In genomic region chr8:105527110-105527509, GRCm38 (mm10) we compare ENCODE assay signal across 15 mouse cellular contexts. TPM values are rescaled to one million over a fixed set of nuclear protein-coding genes. Genes with fewer than 3 reads are reported as not detected.
DNase-seq lines count a peak whose midpoint lies in the region; ATAC-seq and TF ChIP-seq lines count a peak whose summit lies in the region.
"Had no signal": no experiment of that assay in that cellular context is flagged by ENCODE, and none has a peak within 500 bp of the region (broad histone marks: within the 10 kb centered on the region; RNA-seq: fewer than 3 reads in every experiment).

No protein-coding gene starts in this region.

- no peak overlapping the region for H3K4me3 ChIP-seq in hindbrain, embryonic 15.5 days
- H3K4me3 ChIP-seq in hindbrain, embryonic 10.5 days = no peak overlapping the region
- H3K4me3 ChIP-seq in E14TG2a.4 (replicated peaks; ENCODE audit: low read length) = 0 out of 2 replicates have a peak overlapping the region, but pooled peaks have one; percentile 1
- no peak overlapping the region for H3K4me3 ChIP-seq in kidney, embryonic 15.5 days (replicated peaks)
- H3K4me3 ChIP-seq: left cerebral cortex, adult 2 months; stomach, embryonic 15.5 days had no signal

- no peaks in the 10 kb centered on the region for H3K9me3 ChIP-seq in hindbrain, embryonic 15.5 days
- H3K9me3 ChIP-seq in hindbrain, embryonic 10.5 days = no peaks in the 10 kb centered on the region
- no peaks in the 10 kb centered on the region for H3K9me3 ChIP-seq in E14TG2a.4 (ENCODE audit: low read length)
- H3K9me3 ChIP-seq in kidney, embryonic 15.5 days (replicated peaks) = no peaks in the 10 kb centered on the region
- H3K9me3 ChIP-seq: stomach, embryonic 15.5 days had no signal

- DNase-seq in hindbrain, embryonic 10.5 days (ENCODE audit: low spot score) = no peak
- DNase-seq in gastrocnemius, adult 18-20 months (ENCODE audit: low spot score) = peak; percentile 66
- DNase-seq in layer of hippocampus, postnatal 36 days = no peak
- no peak for DNase-seq in right cerebral cortex, postnatal 25 days
- no peak for DNase-seq in ovary, postnatal 14 days (ENCODE audit: low spot score)
- DNase-seq: cerebellum, adult 2 months; lung, postnatal 36 days had no signal

- peaks cover 16% of the 10 kb centered on the region; the same call in 1 of the 2 replicates for H3K36me3 ChIP-seq in hindbrain, embryonic 15.5 days
- peaks cover 71% of the 10 kb centered on the region for H3K36me3 ChIP-seq in hindbrain, embryonic 10.5 days
- H3K36me3 ChIP-seq in E14TG2a.4 (ENCODE audit: insufficient read depth, low read length) = peaks cover 91% of the 10 kb centered on the region
- peaks cover 42% of the 10 kb centered on the region for H3K36me3 ChIP-seq in kidney, embryonic 15.5 days

- no peak overlapping the region for H3K4me2 ChIP-seq in hindbrain, embryonic 15.5 days
- H3K4me2 ChIP-seq in kidney, embryonic 15.5 days = no peak overlapping the region
- H3K4me2 ChIP-seq: heart, embryonic 11.5 days; liver, embryonic 11.5 days; stomach, embryonic 15.5 days had no signal

- no peak overlapping the region for H3K27ac ChIP-seq in hindbrain, embryonic 15.5 days (replicated peaks)
- no peak overlapping the region for H3K27ac ChIP-seq in hindbrain, embryonic 10.5 days
- peak overlapping the region; percentile 49; the same call in 1 of the 2 replicates for H3K27ac ChIP-seq in kidney, embryonic 15.5 days
- H3K27ac ChIP-seq: left cerebral cortex, adult 2 months; stomach, embryonic 15.5 days had no signal

- 91% methylated on average over 2 of the region's 2 CpGs for WGBS in hindbrain, embryonic 15.5 days
- WGBS in hindbrain, embryonic 10.5 days = 90% methylated on average over 2 of the region's 2 CpGs
- 52% methylated on average over 2 of the region's 2 CpGs for WGBS in kidney, embryonic 15.5 days

- H3K4me1 ChIP-seq in hindbrain, embryonic 15.5 days (replicated peaks) = no peaks in the 10 kb centered on the region
- H3K4me1 ChIP-seq in hindbrain, embryonic 10.5 days (replicated peaks) = peaks cover 32% of the 10 kb centered on the region
- H3K4me1 ChIP-seq in E14TG2a.4 (replicated peaks; ENCODE audit: low read depth, low read length) = peaks cover 55% of the 10 kb centered on the region
- peaks cover 61% of the 10 kb centered on the region for H3K4me1 ChIP-seq in kidney, embryonic 15.5 days

- H3K27me3 ChIP-seq in hindbrain, embryonic 15.5 days = no peaks in the 10 kb centered on the region
- H3K27me3 ChIP-seq in hindbrain, embryonic 10.5 days (ENCODE audit: insufficient read depth, poor library complexity, severe bottlenecking) = no peaks in the 10 kb centered on the region
- no peaks in the 10 kb centered on the region for H3K27me3 ChIP-seq in E14TG2a.4 (ENCODE audit: insufficient read depth, low read length)
- H3K27me3 ChIP-seq in kidney, embryonic 15.5 days = no peaks in the 10 kb centered on the region
- H3K27me3 ChIP-seq: stomach, embryonic 15.5 days had no signal

- ATAC-seq in hindbrain, embryonic 15.5 days (ENCODE audit: low FRiP score, low read depth) = peak; percentile 33; the same call in 1 of the 2 replicates
- peak; percentile 57 for ATAC-seq in kidney, embryonic 15.5 days (replicated peaks; ENCODE audit: low FRiP score)
- ATAC-seq: forebrain, embryonic 14.5 days had no signal

- no peak overlapping the region for H3K9ac ChIP-seq in hindbrain, embryonic 15.5 days
- no peak overlapping the region for H3K9ac ChIP-seq in kidney, embryonic 15.5 days
- H3K9ac ChIP-seq: stomach, embryonic 15.5 days had no signal

- no peak for TF ChIP-seq CTCF in E14TG2a.4 (conservative IDR thresholded peaks at IDR 0.05; ENCODE audit: low read length)

RNA-seq across cellular contexts. Expression of gene Hsd11b2, which starts 8.6 kb away (rescaled TPM):
- polyA plus RNA-seq in hindbrain, embryonic 15.5 days (2015; fragmentation: Nextera tagmentation; extraction: Ambion mirVana) = 7.2 and 9.7 TPM in 2 replicates
- 24.1 and 36.7 TPM in 2 replicates for polyA plus RNA-seq in hindbrain, embryonic 10.5 days (2016; fragmentation: Nextera tagmentation; extraction: Ambion mirVana)
- under 1 TPM in 1 of 2 experiments, not detected in 1; 0.11 TPM for total RNA-seq in gastrocnemius, adult 18-20 months (2021)
- 30.0 and 35.6 TPM in 2 replicates for polyA plus RNA-seq in kidney, embryonic 15.5 days (2015; fragmentation: Nextera tagmentation; extraction: Ambion mirVana)
- not detected for total RNA-seq in layer of hippocampus, postnatal 36 days (2021)
- total RNA-seq: left cerebral cortex, adult 2 months had no signal

RNA-seq across cellular contexts. Expression of gene Zdhhc1, which starts 30.4 kb away (rescaled TPM):
- 39.8 and 41.9 TPM in 2 replicates for polyA plus RNA-seq in hindbrain, embryonic 15.5 days (2015; fragmentation: Nextera tagmentation; extraction: Ambion mirVana)
- 23.3 and 29.2 TPM in 2 replicates for polyA plus RNA-seq in hindbrain, embryonic 10.5 days (2016; fragmentation: Nextera tagmentation; extraction: Ambion mirVana)
- total RNA-seq in gastrocnemius, adult 18-20 months (2021) = 10 to 100 TPM; 10.3 to 11.6 TPM
- polyA plus RNA-seq in kidney, embryonic 15.5 days (2015; fragmentation: Nextera tagmentation; extraction: Ambion mirVana) = 39.2 and 43.7 TPM in 2 replicates
- 10 to 100 TPM; 32.8 to 37.6 TPM for total RNA-seq in layer of hippocampus, postnatal 36 days (2021)

RNA-seq across cellular contexts. Expression of gene Atp6v0d1, which starts 38.7 kb away (rescaled TPM):
- 222 and 231 TPM in 2 replicates for polyA plus RNA-seq in hindbrain, embryonic 15.5 days (2015; fragmentation: Nextera tagmentation; extraction: Ambion mirVana)
- 90.8 and 119 TPM in 2 replicates for polyA plus RNA-seq in hindbrain, embryonic 10.5 days (2016; fragmentation: Nextera tagmentation; extraction: Ambion mirVana)
- total RNA-seq in gastrocnemius, adult 18-20 months (2021) = 10 to 100 TPM; 40.1 to 42.7 TPM
- polyA plus RNA-seq in kidney, embryonic 15.5 days (2015; fragmentation: Nextera tagmentation; extraction: Ambion mirVana) = 85.8 and 88.3 TPM in 2 replicates
- 100 to 1,000 TPM; 288 to 305 TPM for total RNA-seq in layer of hippocampus, postnatal 36 days (2021)

RNA-seq across cellular contexts. Expression of gene Tppp3, which starts 55.8 kb away (rescaled TPM):
- polyA plus RNA-seq in hindbrain, embryonic 15.5 days (2015; fragmentation: Nextera tagmentation; extraction: Ambion mirVana) = 197 and 207 TPM in 2 replicates
- polyA plus RNA-seq in hindbrain, embryonic 10.5 days (2016; fragmentation: Nextera tagmentation; extraction: Ambion mirVana) = 131 and 243 TPM in 2 replicates
- 10 to 100 TPM; 47.9 to 56.7 TPM for total RNA-seq in gastrocnemius, adult 18-20 months (2021)
- polyA plus RNA-seq in kidney, embryonic 15.5 days (2015; fragmentation: Nextera tagmentation; extraction: Ambion mirVana) = 30.7 and 38.3 TPM in 2 replicates
- total RNA-seq in layer of hippocampus, postnatal 36 days (2021) = 10 to 100 TPM; 31.9 TPM
